Mouse (Mus musculus): ENCODE results near the gene 9130409I23Rik.

DNA sequence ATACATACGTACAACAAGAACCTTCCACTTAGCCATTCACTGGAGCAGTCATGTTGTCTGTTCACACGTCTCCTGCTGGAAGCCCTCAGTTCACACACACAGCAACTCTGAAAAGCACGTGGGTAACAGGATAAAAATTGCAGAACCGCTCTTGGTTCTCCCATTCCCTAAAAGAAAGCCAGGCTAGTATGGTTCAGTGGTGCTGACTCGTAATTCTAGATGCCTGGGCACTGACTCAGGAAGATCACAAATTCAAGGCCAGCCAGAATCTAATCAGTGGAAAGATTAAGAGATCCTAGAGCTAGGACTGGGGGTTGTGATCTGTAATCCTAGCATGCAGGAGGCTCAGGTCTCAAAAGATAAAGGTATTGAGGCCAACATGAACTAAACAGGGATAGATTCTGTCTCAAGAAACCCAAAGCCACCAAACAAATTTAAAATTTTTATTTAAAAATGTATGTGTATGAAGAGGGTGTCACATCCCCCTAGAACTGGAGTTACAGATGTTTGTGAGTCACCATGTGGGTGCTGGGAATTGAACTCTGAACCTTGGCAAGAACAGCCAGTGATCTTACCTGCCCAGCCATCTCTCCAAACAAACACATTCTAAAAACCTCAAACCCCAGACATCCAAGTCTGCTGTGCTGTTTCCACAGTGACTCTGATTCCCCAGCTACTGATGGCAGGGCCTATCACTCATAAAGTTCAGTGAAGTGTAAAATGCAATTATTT is 30.1 kb upstream of the 9130409I23Rik start, which contains the start of gene Ephx1:
- TF ChIP-seq CTCF (conservative IDR thresholded peaks at IDR 0.05; ENCODE audit: low read length) = no peak
- TF ChIP-seq POU5F1 (IDR thresholded peaks at IDR 0.05; ENCODE audit: borderline replicate concordance, low read length) = no peak
- no peak for TF ChIP-seq NANOG (IDR thresholded peaks at IDR 0.05; ENCODE audit: borderline replicate concordance, low read length)
